Mouse (Mus musculus) kidney, adult 18-20 months (tissue): ENCODE results near the gene Efhd2.

Source experiments
- DNase-seq: peaks from one replicate; pipeline ENCODE4 v3.0.0; 2021

The Efhd2 gene

GRCm38 (mm10) chr4:141853437-141853836 lies 21.3 kb downstream of the Efhd2 start:
- DNase-seq = peak; percentile 60

- DNase-seq = no peak
Measured at GRCm38 (mm10) chr4:141845999-141846398, 28.7 kb downstream of the Efhd2 start, which contains the start of gene Ctrc. Gene Ctrc (minus strand): TSS chr4:141846359.

- peak; percentile 43 for DNase-seq
Measured at GRCm38 (mm10) chr4:141834536-141835095, 40.1 kb downstream of the Efhd2 start.

GRCm38 (mm10) chr4:141833911-141834310 lies 40.8 kb downstream of the Efhd2 start:
- no peak for DNase-seq

GRCm38 (mm10) chr4:141831361-141831760 lies 43.4 kb downstream of the Efhd2 start:
- DNase-seq = no peak

- DNase-seq = no peak
Measured at GRCm38 (mm10) chr4:141830381-141830780, 44.3 kb downstream of the Efhd2 start.

GRCm38 (mm10) chr4:141828177-141828576 lies 46.5 kb downstream of the Efhd2 start:
- DNase-seq = no peak

- DNase-seq = no peak
Measured at GRCm38 (mm10) chr4:141827401-141827800, 47.3 kb downstream of the Efhd2 start.

GRCm38 (mm10) chr4:141826060-141826459 lies 48.7 kb downstream of the Efhd2 start, which contains the start of gene Cela2a:
Gene Cela2a (minus strand): TSS chr4:141826160.
- no peak for DNase-seq

- DNase-seq = no peak
Measured at GRCm38 (mm10) chr4:141822979-141823378, 51.7 kb downstream of the Efhd2 start.

GRCm38 (mm10) chr4:141822089-141822488 lies 52.6 kb downstream of the Efhd2 start:
- peak; percentile 22 for DNase-seq

- DNase-seq = no peak
Measured at GRCm38 (mm10) chr4:141821178-141821577, 53.5 kb downstream of the Efhd2 start.

GRCm38 (mm10) chr4:141819316-141819715 lies 55.4 kb downstream of the Efhd2 start:
- no peak for DNase-seq

GRCm38 (mm10) chr4:141818861-141819260 lies 55.9 kb downstream of the Efhd2 start:
- DNase-seq = no peak

- DNase-seq = no peak
Measured at GRCm38 (mm10) chr4:141817706-141818105, 57.0 kb downstream of the Efhd2 start.

- no peak for DNase-seq
Measured at GRCm38 (mm10) chr4:141816776-141817655, 57.7 kb downstream of the Efhd2 start.

- no peak for DNase-seq
Measured at GRCm38 (mm10) chr4:141816267-141816666, 58.5 kb downstream of the Efhd2 start.

GRCm38 (mm10) chr4:141811375-141811774 lies 63.3 kb downstream of the Efhd2 start:
- no peak for DNase-seq

GRCm38 (mm10) chr4:141810975-141811374 lies 63.7 kb downstream of the Efhd2 start:
- no peak for DNase-seq

- DNase-seq = no peak
Measured at GRCm38 (mm10) chr4:141809850-141810464, 64.8 kb downstream of the Efhd2 start.
